Mouse (Mus musculus) spleen, postnatal 4 days (tissue): Measurements from ENCODE around the gene Tmem121.

Source experiments
- DNase-seq, 2 experiments: peaks; one replicate each; pipeline ENCODE4 v3.0.0; 2022; ENCODE audit warnings: low spot score in 2 of 2

Gene Tmem121

GRCm38 (mm10) chr12:113187011-113187375 lies 1.3 kb downstream of the Tmem121 start:
- DNase-seq, result peak in 1 of 2 experiments; percentile 56

GRCm38 (mm10) chr12:113187584-113188295 lies 2.0 kb downstream of the Tmem121 start:
- peak; percentile 77 to 90 for DNase-seq

DNA sequence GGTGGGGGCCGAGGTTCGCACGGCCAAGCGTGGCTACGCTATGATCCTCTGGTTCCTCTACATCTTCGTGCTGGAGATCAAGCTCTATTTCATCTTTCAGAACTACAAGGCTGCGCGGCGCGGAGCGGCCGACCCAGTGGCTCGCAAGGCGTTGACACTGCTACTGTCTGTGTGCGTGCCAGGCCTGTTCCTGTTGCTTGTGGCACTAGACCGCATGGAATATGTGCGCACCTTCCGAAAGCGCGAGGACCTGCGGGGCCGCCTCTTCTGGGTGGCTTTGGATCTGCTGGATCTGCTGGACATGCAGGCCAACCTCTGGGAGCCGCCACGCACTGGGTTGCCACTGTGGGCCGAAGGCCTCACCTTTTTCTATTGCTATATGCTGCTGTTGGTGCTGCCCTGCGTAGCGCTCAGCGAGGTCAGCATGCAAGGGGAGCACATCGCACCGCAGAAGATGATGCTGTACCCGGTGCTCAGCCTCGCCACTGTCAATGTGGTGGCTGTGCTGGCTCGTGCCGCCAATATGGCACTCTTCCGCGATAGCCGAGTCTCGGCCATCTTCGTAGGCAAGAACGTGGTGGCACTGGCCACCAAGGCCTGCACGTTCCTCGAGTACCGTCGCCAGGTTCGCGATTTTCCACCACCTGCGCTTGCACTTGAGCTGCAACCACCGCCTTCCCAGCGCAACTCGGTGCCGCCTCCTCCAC lies 2.8 kb downstream of the Tmem121 start:
- no peak for DNase-seq

GRCm38 (mm10) chr12:113193423-113193822 lies 7.7 kb downstream of the Tmem121 start:
- DNase-seq, result peak in 1 of 2 experiments; percentile 50

GRCm38 (mm10) chr12:113199132-113199531 lies 13.4 kb downstream of the Tmem121 start:
- DNase-seq, result peak in 1 of 2 experiments; percentile 53

- DNase-seq, result peak in 1 of 2 experiments; percentile 54
Measured at GRCm38 (mm10) chr12:113201301-113201700, 15.6 kb downstream of the Tmem121 start.

- DNase-seq, result peak in 1 of 2 experiments; percentile 64
Measured at GRCm38 (mm10) chr12:113202008-113202407, 16.3 kb downstream of the Tmem121 start.

DNA sequence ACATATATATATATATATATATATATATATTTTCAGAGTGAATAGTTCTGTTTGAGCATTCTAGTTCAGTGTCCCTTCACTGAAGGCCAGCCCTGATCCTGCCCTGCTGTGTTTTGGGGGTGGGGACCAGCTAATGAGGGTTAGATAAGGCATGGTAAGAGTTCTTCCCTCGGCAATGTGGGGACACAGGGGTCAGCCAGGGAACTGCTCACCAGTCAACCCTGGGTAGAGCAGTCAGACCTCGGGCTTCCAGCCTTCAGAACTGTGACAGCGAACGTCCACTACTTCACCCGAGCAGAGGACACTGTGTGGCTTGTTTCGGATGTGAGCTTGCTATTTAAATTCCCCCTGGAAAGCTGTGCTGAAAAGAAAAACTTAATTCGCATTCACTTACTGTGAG lies 17.8 kb downstream of the Tmem121 start:
- peak in 1 of 2 experiments; percentile 51 for DNase-seq

GRCm38 (mm10) chr12:113205251-113205942 lies 19.7 kb downstream of the Tmem121 start:
- DNase-seq, result peak in 1 of 2 experiments; percentile 51

GRCm38 (mm10) chr12:113207737-113208136 lies 22.0 kb downstream of the Tmem121 start:
- no peak for DNase-seq

GRCm38 (mm10) chr12:113210586-113211378 lies 25.1 kb downstream of the Tmem121 start:
- DNase-seq, result no peak

GRCm38 (mm10) chr12:113211772-113212171 lies 26.0 kb downstream of the Tmem121 start:
- no peak for DNase-seq

DNA sequence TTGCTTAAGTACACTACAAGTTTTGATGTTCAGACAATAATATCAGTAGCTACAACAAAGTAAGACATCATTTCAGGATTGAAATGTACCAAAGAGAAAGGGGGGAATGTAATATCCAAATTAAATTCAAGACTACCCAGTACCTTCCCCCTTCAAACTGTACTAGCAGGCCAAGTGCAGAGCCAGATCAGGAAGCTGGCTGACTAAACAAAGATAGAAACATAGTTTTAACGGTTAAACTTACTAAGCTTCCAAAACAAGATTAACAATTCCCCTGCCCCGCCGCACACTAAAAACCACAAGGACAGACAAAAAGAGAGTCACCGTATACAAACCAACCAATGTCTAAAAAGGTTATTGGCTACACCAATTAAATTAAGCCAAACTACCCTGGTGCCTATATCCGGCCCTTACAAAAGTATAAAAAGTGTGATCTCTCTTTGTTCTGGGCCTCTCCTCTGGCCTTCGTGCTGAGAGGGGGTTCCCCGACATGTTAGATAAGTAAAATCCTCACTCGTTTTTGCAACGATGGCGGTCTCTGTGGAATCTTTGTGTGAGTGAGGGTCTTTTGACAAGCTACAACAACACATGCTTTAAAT lies 26.7 kb downstream of the Tmem121 start:
- DNase-seq, result no peak

DNA sequence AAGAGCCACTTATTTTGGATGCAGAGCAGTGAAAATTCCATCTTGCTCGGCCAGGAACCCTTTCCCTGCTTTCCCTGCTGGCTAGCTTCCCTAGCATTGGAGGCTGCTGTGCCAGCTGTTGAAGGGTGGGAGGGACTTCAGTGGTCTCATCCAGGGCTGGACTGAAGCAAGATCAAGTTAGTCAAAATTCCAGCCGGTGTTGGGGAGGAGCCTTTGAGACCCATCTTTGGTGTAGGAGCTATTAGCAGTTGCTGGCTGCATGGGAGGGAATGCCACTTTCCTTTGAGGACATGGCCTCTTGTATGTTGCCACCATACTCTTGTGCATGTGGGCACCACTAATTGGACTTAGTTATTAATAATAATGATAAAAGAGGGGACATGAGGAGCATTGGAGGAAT lies 27.5 kb downstream of the Tmem121 start:
- no peak for DNase-seq

- DNase-seq, result no peak
Measured at GRCm38 (mm10) chr12:113214072-113214808, 28.5 kb downstream of the Tmem121 start.

GRCm38 (mm10) chr12:113214972-113215666 lies 29.4 kb downstream of the Tmem121 start:
- no peak for DNase-seq

DNA sequence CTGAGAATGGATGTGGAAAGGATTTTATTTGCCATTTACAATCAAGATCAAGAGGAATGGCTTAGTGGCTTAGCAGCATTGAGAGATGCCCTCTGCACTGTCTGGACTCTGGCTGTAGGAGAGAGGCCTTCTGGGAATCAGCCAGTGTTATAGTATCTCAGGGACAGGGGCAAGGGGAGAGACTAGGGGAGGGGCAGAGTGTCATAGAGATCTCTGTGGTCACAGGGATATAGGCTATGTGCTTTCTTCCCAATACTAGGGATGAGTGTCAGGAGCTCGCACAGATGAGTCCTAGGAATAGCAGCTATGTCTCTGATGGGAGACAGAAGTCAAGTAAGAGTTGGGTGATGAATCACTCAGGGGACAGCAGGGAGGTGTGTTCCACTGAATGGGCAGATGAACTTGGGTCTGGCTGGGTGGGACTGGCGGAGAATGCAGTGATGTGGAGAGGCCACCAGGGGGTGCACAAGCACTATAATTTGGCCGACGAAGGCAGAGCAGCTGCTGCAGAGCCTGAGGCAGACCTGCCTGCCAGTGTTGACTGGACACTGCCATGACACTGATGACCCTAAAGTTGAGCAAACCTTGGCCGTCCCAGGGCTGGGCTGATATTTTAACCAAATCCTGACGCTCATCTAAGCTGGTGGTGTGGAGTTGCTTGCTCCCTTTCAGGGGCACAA lies 30.1 kb downstream of the Tmem121 start:
- DNase-seq, result peak; percentile 68 to 88

DNA sequence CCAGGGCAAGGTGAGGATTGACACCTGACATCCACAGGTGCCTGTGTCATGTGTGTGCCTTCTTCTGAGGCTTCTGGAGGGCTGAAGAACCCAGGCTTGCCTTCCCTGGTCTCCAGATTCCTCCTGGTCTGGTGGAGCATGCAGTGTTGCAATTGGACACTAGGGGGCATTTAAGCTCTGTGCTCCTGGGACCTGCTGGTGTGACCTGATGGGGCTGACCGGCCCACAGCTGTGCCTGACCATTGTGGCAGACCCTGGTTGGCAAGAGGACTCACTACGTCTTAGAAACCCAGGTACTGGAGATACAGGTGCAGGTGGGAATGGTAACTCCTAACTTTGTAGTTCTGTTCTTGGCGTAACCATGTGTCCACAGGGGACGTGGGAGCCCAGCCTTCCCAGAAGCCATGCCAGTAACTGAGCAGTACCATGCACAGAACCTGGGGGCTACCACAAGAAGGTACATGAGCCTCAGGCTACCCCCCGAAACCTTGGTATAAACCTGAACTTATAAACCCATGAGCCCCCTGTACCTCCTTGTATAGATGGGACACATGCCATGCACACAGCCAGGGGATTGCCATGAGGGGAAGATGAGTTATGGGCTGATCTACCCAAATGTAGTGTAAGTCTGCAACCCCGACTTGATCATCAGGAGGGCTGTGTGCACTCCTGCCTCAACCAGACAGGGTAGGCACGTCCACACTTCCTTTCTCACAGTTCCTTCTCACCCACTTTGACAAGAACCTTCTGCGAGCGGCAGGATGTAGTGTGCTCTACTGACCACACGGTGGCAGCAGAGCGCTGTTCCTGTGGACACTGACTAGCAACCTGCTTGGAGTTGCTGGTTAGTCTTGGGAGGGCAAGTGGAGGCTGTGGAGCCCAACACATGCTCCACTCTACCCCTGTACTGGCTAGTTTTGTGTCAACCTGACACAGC lies 31.8 kb downstream of the Tmem121 start:
- DNase-seq, result peak; percentile 73 to 90
